Mouse (Mus musculus): ENCODE results near the gene Utp20. TPM values are rescaled to one million over a fixed set of nuclear protein-coding genes. Genes with fewer than 3 reads are reported as not detected.
"Not testable (repeated sequence)": the region's sequence is repeated elsewhere in the genome, so short reads cannot be mapped to it uniquely, and the experiment has no call there.

Gene Utp20
- total RNA-seq, 2 experiments from 2014 or later: 6.6 to 20.8 TPM

DNA sequence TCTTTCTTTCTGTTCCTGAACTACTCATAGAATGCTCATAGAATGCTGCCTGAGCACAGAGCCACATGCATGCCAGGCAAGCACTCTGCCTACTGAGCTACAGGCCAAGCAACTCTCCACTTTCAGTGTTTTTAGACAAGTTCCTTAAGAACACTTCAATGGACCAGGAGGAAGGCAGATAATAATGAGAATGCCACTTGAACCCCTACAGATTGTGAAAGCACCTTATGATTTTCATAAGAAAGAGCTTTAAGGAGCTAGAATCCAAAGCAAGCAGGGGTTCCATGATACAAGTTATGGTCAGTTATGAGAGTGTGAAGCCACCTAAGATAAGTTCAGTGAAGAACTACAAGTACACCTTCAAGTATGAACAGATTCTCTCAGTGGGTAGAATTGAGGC is 32.9 kb downstream of the Utp20 start:
- ATAC-seq (replicated peaks; ENCODE audit: low FRiP score, poor library complexity, severe bottlenecking): no peak

DNA sequence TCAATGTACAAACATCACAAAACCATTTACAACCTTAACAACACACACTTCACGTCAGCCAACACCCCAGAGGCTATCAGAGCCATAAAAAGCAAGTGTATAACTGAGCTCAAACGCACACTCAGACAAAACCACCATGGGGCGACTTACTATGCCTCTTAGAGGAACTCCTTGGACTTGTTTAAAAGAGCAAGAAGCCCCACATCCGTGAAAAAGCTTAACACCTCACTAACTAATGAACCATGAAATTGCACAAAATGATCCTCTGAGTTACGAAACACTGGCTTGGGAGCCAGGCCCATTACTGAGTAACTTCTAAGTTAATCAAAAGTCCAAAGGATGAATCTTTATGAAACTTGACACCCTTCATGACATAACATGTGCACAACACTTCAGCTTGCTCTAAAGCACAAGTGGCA is 42.1 kb downstream of the Utp20 start:
- no peak for ATAC-seq (replicated peaks; ENCODE audit: low FRiP score, poor library complexity, severe bottlenecking)

DNA sequence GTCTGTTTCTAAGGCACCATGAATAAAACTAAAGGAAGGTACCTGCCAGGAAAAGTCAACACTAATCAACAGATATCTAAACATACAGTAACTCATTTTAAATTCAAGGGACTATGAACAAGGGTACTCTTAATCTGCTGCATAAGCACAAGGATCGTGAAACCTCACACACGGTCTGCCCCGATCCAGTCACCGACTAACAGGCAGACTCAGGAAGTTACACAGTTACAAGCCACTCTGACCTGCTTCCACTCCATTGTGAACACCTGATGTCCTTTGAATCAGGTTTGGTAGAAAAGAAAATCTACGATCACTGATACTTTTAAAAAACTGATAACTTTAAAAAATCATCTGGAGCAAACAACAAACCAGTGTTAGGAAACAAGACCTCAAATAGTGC is 42.7 kb downstream of the Utp20 start:
- ATAC-seq (replicated peaks; ENCODE audit: low FRiP score, poor library complexity, severe bottlenecking): no peak

DNA sequence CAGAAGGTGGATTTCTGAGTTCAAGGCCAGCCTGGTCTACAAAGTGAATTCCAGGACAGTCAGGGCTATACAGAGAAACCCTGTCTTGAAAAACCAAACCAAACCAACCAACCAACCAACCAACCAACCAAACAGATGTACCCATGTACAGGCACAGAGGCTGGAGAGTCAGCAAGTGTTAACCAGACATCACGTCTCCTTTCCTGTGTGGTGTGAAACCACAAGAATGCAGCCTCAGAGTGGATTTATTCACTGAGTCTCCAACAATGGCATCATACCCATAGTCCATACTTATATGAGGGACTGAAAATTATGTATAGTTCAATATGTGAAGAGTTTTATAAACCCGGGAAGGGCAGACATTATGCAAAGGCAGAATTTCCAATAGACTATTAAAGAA is 43.5 kb downstream of the Utp20 start:
- ATAC-seq (replicated peaks; ENCODE audit: low FRiP score, poor library complexity, severe bottlenecking): not testable (repeated sequence)

DNA sequence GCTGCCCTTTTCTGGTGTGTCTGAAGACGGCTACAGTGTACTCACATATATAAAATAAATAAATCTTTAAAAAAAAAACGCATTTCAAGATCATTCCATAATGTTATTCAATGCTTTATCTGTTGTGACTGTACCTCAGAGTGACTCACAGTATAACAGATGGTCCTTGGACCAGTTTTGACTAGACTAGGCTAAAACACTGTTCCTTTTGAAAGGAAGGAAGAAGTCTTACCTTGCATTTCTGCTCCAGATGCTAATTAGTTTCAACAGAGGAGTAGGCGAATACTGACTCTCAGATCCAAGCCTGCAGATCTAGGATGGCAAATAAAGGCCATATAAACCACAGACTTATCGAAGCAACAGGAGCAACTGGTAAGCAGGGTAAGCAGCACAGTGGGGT is 45.9 kb downstream of the Utp20 start:
- no peak for ATAC-seq (replicated peaks; ENCODE audit: low FRiP score, poor library complexity, severe bottlenecking)

DNA sequence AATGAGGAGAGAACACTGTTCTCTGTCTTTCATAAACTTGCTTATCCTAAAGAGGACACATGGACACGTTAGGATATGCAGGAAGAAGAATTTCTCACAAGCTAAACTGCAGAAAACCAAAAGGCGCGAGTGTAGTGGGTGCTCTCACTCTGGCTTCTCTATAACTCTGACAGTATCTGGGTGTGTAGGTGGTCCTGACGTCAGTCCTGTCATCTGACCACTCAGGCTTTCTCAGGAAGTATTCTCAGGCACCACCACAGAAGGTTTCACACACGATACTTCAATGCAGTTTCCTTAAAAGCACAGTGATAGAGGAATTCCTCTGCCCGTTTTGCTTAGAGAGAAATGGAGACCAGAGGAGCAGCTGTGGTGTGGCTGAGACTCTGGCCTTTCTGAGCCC is 50.4 kb downstream of the Utp20 start:
- no peak for ATAC-seq (replicated peaks; ENCODE audit: low FRiP score, poor library complexity, severe bottlenecking)

DNA sequence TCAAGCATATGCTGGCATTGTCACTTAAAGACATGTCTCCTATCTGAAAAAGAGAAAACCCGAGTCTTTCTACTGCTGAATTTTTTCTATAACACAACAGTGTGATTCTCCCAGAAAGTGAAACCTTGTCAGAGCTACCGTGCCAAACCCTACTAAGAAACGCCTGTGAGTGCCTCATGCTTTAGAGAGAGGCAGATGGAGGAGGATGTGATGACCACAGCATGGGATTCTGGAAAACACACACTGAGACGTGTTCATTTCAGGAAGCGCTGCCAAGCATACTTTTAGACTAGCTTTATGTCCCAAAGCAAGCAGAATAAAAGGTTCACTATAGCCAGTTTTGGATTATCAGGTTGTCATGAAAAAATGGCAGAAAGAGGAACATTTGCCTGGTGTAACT is 53.6 kb downstream of the Utp20 start:
- ATAC-seq (replicated peaks; ENCODE audit: low FRiP score, poor library complexity, severe bottlenecking): not testable (repeated sequence)

DNA sequence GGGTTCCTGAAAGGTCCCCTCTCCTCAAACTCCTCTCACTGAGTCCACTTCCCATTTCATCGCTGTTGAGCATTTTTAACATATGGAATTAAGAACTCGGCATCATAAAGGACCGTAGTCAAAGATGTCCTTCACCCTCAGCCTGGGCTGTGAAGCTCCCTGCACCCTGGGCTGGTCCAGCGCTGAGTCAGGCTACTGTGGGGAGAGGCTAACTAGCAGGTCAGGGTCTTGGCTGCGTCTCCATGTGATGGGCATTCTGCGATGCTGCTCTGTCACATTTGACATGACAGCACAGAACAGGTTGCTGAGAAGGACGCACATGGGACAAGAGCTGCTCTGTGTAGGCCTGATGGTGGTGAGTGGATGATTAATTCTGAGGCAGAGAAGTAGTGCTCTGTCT is 56.9 kb downstream of the Utp20 start:
- no peak for ATAC-seq (replicated peaks; ENCODE audit: low FRiP score, poor library complexity, severe bottlenecking)

DNA sequence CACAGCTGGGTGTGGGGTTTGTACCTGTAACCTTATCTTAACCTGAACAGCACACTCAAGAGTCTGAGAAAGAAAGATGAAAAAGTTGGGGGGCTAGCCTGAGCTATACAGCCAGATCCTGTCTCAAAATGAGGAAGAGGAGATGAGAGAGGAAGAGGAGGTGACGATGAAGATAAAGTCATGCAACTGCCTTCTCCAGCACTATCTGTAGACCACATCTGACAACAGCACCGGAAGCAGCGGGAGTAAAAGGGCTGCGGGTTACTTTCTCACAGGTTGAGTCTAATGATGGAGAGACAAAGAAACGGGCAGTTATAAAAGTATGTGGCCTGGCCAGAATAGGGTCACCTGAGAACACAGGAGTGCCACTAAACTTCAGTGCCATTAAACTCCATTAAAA is 57.6 kb downstream of the Utp20 start:
- no peak for ATAC-seq (replicated peaks; ENCODE audit: low FRiP score, poor library complexity, severe bottlenecking)

DNA sequence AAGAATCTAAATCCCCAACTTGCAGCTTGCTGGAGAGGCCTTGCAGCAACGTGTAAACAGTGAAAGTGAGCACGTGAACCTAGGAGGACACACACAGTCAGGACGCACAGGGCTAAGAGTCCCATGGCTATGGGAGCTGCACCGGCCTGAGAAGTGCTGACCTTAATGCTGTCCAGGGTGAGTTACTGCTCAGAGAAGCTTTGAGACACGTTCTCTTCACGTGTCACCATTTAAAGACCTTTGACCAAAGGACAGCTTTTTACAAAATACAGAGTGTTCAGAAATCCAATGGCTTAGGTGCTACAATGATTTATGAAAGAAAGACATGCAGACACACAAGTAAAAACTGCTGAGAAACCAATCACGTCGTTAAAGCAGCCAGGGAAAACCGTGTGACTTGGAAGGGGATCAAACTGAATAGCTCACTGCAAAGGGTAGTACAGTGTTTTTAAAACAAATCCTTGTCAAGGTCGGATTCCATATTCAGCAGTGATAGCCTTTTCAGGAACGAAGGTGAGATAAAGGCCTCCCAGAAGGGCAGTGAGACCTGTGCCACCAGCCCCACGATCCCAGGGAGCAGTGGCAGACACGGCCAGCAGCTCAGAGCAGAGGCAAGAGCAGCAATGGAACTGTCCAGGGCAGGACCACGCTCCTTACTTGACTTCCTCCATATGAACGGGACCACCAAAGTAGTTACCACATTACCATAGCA is 61.0 kb downstream of the Utp20 start:
- no peak for ATAC-seq (replicated peaks; ENCODE audit: low FRiP score, poor library complexity, severe bottlenecking)

DNA sequence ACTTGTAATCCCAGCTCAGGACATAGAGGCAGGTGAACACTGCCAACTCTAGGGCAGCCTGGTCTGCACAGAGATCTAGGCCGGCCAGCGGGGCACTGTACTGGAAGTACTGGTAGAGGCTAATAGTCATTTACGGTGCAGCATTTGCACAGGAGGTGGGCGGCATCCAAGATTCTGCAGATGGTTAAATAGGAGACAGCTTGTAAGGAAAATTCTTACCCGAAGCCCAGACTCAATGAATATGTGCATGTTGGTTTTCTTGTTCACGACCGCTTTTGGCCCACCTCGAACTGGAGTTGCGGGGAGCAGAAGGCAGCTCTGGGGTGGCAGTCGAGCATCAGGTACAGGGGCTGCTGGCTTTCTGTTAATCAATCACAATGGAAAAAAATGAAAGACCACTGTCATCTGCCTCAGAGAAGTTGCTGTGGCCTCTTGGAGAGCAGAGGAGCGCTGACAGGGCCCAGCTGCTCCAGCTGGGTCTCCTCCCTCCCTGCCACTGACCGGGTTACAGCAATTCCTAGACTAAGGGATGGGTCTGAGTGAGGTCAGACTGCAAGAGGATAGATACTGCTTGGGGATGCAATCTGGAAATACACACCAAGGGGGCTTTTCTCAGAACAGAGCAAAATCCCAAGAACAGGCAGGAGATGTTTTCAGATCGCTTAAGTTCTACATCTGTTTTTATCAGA is 64.9 kb downstream of the Utp20 start:
- no peak for ATAC-seq (replicated peaks; ENCODE audit: low FRiP score, poor library complexity, severe bottlenecking)

DNA sequence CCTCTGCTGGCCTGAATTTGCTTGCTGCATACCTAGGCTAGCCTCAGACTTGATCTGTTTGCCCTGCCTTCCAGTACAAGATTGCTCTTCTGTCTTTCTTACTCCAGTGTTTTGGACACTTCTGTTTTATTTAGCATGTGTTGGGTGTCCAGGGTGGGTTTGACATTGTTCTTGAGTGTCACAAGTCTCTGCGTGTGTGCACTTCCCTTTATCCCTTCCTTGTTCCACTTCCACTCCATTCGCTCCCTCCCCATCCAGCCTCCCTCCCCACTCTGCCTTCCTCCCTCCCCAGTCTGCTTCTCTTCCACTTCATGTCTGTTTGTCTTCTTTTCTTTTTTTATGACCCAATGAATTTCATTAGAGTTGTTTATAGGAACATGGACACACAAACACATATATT is 85.2 kb downstream of the Utp20 start:
- no peak for ATAC-seq (replicated peaks; ENCODE audit: low FRiP score, poor library complexity, severe bottlenecking)

DNA sequence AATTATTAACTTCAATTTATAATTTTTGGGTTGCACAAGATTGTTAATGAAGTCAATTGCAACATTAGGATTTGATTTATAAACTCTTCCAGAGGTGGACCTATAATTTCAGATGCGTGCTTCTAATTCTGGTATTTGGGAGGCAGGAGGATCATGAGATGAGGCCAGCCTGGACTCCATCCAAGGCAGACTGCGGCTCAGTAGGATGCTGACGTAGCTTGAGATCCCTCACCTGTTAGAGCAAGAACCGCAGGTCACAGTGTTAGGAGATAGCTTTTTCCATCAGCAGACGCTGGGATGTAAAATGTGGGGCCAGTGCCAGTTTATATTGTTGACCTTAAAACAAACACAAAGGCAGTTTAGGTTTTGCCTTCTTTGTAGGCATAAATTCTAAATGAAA is 85.8 kb downstream of the Utp20 start:
- ATAC-seq (replicated peaks; ENCODE audit: low FRiP score, poor library complexity, severe bottlenecking): no peak

DNA sequence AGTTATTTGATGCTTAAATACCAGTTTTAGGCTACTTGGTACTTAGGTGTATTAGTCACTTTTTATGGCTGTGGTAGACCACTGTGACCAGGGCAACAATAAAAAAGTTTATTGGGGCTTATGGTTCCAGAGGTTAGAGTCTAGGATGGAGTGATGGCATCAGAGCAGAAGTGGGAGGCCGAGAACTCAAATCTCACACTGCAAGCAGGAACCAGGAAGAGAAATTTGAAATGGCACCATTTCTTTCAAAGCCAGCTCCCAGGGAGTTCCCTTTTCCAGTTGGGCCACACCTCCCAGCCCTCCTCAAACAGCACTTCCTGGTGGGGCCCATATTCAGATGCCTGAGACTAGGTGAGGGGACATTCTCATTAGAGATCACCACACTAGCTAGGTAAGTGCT is 86.8 kb downstream of the Utp20 start:
- ATAC-seq (replicated peaks; ENCODE audit: low FRiP score, poor library complexity, severe bottlenecking): no peak

DNA sequence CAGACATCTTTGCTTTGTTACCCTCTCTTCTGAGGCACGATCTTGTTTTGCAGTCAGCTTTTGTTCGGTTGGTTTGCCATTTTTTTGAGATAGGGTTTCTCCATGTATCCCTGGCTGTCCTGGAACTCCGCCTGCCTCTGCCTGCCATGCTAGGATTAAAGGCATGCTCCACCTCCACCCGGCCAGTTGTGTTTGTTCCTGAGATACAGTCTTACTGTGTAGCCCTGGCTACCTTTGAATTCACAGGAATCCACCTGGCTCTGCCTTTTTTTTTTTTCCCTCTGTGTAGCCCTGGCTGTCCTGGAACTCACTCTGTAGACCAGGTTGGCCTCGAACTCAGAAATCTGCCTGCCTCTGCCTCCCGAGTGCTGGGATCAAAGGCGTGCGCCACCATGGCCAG is 87.5 kb downstream of the Utp20 start:
- not testable (repeated sequence) for ATAC-seq (replicated peaks; ENCODE audit: low FRiP score, poor library complexity, severe bottlenecking)

DNA sequence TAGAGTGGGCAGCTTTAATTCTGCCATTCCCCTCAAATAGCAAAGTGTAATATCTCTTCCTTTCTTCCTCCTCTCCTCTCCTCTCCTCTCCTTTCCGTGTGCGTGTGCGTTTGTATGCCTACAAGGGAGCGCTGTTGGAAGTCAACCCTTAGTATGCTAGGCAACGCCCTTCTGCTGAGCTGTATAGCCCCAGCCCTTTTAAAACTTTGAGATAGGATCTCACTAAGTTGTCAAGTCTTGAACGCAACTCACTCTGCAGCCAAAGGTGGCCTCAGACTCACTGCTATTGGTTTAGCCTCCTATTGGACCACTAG is 94.3 kb downstream of the Utp20 start:
- ATAC-seq (replicated peaks; ENCODE audit: low FRiP score, poor library complexity, severe bottlenecking): 0 out of 2 replicates have a peak, but pooled peaks have one; percentile 40

DNA sequence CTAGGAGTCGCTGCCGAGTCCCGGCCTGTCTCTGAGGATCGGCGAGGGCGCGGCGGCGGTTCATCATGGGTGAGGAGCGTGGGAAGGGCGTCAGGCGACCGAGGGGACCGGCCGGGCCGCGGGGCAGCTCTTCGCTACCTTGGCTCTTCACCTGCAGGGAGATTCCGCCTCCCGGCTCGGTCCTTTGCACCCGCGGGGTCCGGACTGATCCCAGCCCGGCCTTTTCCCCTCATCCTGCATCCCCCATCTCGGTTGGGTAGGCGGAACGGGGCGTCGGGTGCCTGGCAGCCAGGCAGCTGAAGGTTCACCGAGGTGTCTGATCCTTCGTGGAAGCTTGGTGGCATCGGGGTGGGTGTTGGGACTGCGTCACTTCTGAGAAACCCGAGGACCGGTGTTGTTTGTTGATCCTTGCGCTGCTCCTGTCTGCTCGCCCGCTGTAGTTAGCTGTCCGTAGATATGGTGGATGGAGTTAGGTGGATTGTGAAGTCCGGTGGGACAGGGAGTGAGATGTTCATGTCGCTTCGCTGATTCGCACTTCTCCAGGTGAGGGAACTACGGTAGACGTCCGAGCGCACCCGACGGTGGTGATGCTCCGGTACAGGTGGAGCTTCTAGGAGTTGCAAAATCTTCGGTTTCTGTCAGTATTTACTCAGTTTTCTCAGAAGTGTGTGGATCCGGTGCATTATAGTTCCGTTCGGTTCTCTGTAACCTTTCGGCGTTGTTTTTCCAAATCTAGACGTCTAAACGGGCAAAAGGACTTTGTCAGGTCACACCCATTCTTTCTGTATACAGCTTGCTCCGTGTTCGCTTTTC is 94.9 kb downstream of the Utp20 start:
- peak; percentile 49 for ATAC-seq (replicated peaks; ENCODE audit: low FRiP score, poor library complexity, severe bottlenecking)

DNA sequence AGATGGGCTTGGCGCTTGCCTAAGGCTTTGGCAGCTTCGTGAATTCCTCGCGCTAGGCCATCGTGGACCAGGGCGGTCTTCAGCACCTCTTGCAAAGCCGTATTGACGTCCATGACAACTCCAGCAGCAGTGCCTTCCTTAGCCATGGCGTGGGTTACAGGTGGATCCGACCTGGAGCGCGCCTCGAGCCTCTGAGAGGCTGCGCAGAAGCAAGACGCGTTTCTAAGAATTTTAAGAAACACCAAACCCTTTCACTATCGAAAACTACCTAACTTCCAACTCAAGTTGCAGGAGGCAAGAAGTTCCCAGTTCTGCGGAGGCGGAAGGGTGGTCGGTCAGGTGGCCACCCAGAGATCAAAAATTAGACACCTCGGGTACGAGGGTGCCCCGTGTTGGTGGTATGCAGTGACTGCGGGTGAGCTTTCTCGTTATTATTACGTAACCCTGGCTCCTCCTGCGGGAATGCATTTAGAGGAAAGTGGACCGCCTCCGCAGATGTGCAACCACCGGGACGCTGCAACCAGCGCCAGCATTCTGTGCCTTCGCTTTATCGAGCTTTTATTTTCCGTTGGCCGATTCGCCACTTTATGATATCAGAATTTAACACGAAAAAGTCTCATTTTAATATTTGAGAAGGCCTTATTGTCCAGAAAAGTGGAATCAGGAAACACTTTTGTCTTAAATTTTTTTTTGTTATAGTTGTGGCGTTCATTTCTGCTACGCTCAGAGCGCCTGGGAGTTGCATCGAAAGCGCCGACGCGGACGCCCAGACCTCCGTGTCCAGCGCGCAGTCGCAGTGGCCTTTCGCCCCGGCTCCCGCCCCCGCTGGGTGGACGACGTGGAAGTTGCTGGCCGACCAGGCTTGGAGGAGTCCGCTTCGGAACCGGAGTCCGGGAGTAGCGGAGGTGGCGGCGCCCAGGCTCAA is 95.8 kb downstream of the Utp20 start, which contains the start of gene Arl1:
Arl1 (plus strand) TSS at position 288 of the 925 bp plus-strand sequence.
- peak; percentile 89 for ATAC-seq (replicated peaks; ENCODE audit: low FRiP score, poor library complexity, severe bottlenecking)

DNA sequence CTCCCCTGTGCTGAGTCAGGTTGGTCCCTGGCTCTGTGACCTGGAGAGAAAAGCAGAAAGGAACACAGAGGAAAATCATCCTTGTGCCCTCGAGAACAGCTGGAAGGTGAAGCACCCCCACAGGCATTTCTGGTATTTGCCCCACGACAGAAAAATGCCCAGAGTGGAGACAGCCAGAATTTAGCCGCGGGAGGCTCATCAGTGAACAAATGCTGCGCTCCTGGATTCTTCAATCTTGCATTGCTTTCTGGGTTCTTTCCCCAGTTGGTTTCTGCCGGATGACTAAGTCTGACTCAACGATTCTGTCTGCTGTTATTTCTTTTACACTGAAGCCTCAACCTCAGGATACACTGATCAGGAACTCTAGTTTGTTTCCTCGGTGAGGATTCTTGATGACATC is 98.4 kb downstream of the Utp20 start:
- ATAC-seq (replicated peaks; ENCODE audit: low FRiP score, poor library complexity, severe bottlenecking): no peak

DNA sequence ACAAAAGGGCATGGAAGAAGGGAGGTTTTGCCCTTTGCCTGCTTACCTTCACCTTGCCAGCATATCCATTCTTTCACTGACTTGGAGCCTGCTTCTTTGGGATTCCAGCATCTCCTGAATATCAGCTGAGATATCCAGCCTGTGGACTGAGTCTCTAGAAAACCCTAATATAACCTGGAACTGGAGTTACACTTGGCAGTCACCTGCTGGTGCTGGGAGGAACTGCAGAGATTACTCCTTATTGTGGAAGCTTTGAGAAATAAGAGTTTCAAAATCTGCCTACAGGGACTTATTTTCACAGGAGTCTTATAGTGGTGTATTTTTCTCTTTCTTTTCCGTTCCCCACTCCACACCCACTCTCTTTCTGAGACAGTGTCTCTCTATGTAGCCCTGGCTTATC is 99.5 kb downstream of the Utp20 start:
- no peak for ATAC-seq (replicated peaks; ENCODE audit: low FRiP score, poor library complexity, severe bottlenecking)
